Mouse (Mus musculus) Patski (cell line): ENCODE data around the gene Igfbp1. TPM values are rescaled to one million over a fixed set of nuclear protein-coding genes. Genes with fewer than 3 reads are reported as not detected.
A peak's percentile ranks its signal among the peaks of the same experiment; 100 is the strongest.

Source experiments
- ATAC-seq: fragments of 100-300 bp; one replicate; pipeline ENCODE4 v1.8.0; 2021
- CTCF ChIA-PET: fragments of 350-600 bp; sonication (Branson Sonifier 250); formaldehyde crosslinking; loops from one replicate; lab custom pipeline; 2022; ENCODE audit warnings: inconsistent platforms; lab: Charles Lee
- POLR2A ChIA-PET: fragments of 350-600 bp; sonication (Branson Sonifier 250); formaldehyde crosslinking; loops from one replicate; lab custom pipeline; 2022; ENCODE audit warnings: antibody characterized with exemption, inconsistent platforms; lab: Charles Lee
- DNase-seq: peaks from one replicate; pipeline ENCODE4 v3.0.0-alpha.2; 2011; ENCODE audit warnings: low read depth, low spot score
- H3K27me3 ChIP-seq: fragments of 371-371 bp; one replicate; pipeline ENCODE4 v1.5.1; 2021
- CTCF ChIP-seq: fragments of 100-300 bp; IDR thresholded peaks from one replicate; pipeline ENCODE4 v1.5.1; 2021
- in situ Hi-C: fragments of 300-500 bp; cut with MboI; formaldehyde crosslinking; loops from 3 replicates; pipeline ENCODE4 v1.11.1; 2018; ENCODE audit warnings: low pct_unique_long_range_greater_than_20kb, mixed read lengths
- polyA plus RNA-seq: library from polyadenylated mRNA; unstranded; gene quantifications from one replicate; pipeline ENCODE4 v1.2.3, GENCODE M21; 2021

Gene Igfbp1
- polyA plus RNA-seq = 0.08 TPM

DNA sequence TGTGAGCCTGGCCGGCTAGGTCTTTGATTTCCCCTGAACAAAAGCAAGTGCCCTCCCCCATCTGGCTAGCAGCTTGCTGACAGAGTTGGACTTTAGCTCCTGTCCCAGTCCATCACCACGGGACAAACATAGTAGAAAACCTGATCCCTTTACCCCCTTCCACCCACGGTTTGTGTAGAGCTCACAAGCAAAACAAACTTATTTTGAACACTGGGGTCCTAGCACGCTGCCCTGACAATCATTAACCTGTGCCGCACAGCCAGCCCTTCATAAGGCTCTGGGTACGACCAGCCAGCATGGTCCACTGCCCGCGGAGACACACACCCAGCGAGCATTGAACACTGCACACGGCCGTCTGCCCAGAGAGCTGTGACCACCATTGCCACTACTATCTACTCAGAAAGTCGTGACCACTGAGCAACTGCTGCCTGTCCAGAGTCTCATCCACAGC is at the start of gene Igfbp1:
Gene Igfbp1, plus strand, starts transcription at position 292 of the 451 bp plus-strand sequence.
- ChIA-PET CTCF (no interaction called here), POLR2A (interaction anchor here (0.8 kb wide), 1 partner anchor 539 kb away, joined by 4 read pairs; the partner anchor contains the start of gene Ramp3)
- peaks cover 10% of the 10 kb centered on the region for H3K27me3 ChIP-seq
- ATAC-seq (no peak), DNase-seq (no peak)
- in situ Hi-C loops = no loop called here
- TF ChIP-seq CTCF = no peak

DNA sequence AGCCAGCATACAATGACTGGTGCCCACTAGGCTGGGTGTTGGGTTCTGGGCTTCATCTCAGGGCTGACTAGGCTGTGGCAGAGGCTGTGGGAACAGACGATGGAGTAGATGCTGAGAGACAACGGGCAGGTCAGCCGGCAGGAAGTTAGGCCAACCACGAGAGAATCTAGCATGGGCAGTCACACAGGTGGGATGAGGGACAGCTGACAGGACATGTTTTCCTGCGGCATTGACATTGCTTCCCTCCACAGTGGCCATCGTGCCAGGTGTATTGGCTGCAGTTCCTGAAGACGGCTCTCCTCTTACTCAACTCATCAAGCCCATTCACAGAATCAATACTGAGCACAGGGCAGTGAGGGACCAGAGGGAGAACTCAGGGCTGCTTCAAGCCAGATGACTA is 49.6 kb upstream of the Igfbp1 start:
- ChIA-PET CTCF (no interaction called here), POLR2A (no interaction called here)
- TF ChIP-seq CTCF = no peak
- in situ Hi-C loops = no loop called here
- DNase-seq = no peak
- H3K27me3 ChIP-seq = no peaks in the 10 kb centered on the region
- ATAC-seq = no peak

DNA sequence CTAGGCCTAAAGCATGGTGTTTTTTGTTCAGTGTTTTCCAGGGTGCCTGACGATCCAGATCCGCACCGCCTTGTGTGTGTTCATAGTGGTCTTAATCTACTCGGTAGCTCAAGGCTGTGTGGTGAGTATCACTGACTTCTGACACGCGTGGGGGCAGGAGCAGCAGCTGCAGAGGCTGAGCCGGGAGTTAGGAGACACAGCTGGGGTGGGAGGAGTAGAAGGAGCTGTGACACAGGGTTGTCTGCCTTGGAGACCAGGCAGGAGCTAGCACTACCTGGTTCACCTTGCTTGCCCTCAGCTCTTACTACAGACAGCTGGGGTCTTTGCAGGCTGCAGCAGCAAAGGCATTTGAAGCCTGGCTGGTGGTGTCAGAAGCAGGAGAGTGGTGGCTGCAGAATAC is 48.1 kb upstream of the Igfbp1 start:
- in situ Hi-C loops = no loop called here
- TF ChIP-seq CTCF = no peak
- H3K27me3 ChIP-seq = no peaks in the 10 kb centered on the region
- ATAC-seq (no peak), DNase-seq (no peak)
- ChIA-PET CTCF (interaction anchor here (1.6 to 1.7 kb wide), 2 partner anchors 8 to 12 kb away, joined by 4 to 5 read pairs; no protein-coding TSS in a partner anchor), POLR2A (no interaction called here)

DNA sequence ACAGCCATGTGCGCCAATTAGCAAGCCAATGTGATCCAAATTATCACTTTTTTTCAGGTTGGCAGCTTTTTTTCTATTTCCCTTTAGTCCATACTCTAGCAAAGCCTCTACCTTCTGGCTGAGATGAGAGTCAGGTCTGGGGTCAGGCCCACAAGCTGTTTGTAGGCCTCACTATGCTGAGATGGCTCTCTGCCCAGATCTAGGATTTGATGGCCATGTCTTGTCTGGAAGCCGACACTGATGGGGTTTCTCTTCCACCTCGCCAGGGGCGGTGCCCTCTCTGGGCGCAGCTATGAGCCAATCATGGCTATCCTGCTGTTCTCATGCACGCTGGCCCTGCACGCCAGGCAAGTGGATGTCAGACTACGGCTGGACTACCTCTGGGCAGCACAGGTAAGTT is 47.1 kb upstream of the Igfbp1 start:
- no peaks in the 10 kb centered on the region for H3K27me3 ChIP-seq
- in situ Hi-C loops = loop anchor here (10.0 kb wide), 1 partner anchor 386 kb away; no protein-coding TSS in a partner anchor
- ChIA-PET POLR2A (no interaction called here), CTCF (interaction anchor here (1.7 kb wide), 1 partner anchor 9 kb away, joined by 4 read pairs; no protein-coding TSS in a partner anchor)
- DNase-seq (no peak), ATAC-seq (no peak)
- no peak for TF ChIP-seq CTCF

DNA sequence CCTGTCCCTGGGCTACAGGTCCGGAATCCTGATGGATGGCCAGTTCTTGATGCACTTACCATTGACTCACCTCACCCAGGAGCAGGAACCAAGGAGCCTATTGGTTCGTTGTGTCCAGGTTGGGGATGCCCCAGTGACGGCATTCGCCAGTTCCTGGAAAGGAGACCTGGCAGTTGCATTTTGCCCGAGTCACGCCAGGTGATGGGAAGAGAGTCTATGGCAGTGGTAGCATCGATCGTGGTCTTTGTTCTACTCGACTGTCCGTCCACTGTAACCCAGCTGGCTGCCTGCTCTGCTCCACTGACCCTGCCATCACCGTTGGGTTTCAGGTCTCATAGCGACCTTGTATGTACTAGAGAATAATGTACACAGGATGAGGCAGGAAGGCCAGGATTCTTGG is 45.2 kb upstream of the Igfbp1 start:
- CTCF ChIA-PET = no interaction called here
- POLR2A ChIA-PET = no interaction called here
- in situ Hi-C loops = loop anchor here (10.0 kb wide), 1 partner anchor 388 kb away; no protein-coding TSS in a partner anchor
- TF ChIP-seq CTCF = no peak
- no peak for ATAC-seq
- DNase-seq = no peak
- no peaks in the 10 kb centered on the region for H3K27me3 ChIP-seq

DNA sequence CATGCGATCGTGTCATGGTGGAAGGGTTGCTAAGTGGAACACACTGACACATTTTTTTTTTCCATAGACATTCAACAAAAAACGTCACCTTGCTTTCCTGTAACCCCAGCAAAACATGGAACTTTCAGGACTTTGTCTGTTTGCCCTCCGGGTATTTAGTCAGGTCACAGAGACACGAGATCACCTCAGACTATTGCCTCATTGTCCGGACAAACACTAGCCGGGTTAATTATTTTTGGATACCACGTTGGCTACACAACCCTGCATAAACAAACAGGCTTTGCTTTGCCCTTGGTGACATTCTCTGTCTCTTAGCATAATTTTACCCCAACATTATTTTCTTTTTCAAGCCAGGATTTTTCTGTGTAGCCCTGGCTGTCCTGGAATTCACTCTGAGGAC is 44.5 kb upstream of the Igfbp1 start:
- CTCF ChIA-PET = no interaction called here
- ATAC-seq (peak; percentile 73), DNase-seq (peak; percentile 65)
- POLR2A ChIA-PET = no interaction called here
- H3K27me3 ChIP-seq = no peaks in the 10 kb centered on the region
- in situ Hi-C loops = loop anchor here (10.0 kb wide), 1 partner anchor 388 kb away; no protein-coding TSS in a partner anchor
- TF ChIP-seq CTCF = no peak

DNA sequence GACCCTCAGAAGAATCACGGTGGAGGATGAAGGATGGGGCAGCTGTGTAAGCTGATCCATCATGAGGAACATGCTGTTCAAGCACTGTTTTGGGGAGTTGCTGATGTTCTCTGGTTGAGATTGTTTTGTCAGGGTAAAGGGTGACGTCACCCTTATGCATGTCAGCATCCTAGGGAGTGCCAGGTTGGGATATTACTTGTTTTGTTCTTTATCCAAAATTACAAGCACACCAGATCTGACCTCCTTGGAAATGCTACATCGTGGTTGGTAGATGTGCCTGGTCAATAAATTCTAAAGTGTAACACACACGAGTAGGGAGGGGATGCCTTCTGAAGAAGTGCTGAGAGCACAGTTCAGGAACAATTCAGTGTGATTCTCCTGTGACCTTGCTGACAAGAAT is 41.2 kb upstream of the Igfbp1 start:
- no peak for TF ChIP-seq CTCF
- ATAC-seq = no peak
- in situ Hi-C loops = loop anchor here (5.0 to 10.0 kb wide), 2 partner anchors 392 to 489 kb away; no protein-coding TSS in a partner anchor
- DNase-seq = no peak
- no peaks in the 10 kb centered on the region for H3K27me3 ChIP-seq
- ChIA-PET CTCF (interaction anchor here (1.3 kb wide), 1 partner anchor 13 kb away, joined by 5 read pairs; no protein-coding TSS in a partner anchor), POLR2A (no interaction called here)

DNA sequence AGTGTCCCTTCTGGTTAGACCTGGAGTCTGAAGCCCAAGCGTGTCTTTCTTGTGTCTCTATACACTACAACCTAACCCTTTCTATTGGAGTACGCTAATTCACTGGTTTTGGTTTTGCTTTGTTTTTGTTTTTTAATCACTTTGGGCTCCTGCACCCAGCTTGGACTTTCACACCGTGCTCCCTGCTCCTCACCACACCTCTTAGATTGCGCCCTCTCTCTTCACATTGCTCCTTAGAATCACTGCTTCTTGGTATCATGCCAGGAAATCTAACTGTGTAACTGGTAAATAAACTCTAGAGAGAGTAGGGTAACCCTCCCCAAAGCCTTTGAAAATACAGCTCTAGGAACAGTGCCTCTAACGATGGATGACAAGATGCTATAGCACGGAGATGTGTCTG is 39.4 kb upstream of the Igfbp1 start:
- no peaks in the 10 kb centered on the region for H3K27me3 ChIP-seq
- in situ Hi-C loops = loop anchor here (5.0 to 10.0 kb wide), 2 partner anchors 393 to 491 kb away; no protein-coding TSS in a partner anchor
- ATAC-seq = no peak
- CTCF ChIA-PET = no interaction called here
- no peak for DNase-seq
- no peak for TF ChIP-seq CTCF
- POLR2A ChIA-PET = no interaction called here

DNA sequence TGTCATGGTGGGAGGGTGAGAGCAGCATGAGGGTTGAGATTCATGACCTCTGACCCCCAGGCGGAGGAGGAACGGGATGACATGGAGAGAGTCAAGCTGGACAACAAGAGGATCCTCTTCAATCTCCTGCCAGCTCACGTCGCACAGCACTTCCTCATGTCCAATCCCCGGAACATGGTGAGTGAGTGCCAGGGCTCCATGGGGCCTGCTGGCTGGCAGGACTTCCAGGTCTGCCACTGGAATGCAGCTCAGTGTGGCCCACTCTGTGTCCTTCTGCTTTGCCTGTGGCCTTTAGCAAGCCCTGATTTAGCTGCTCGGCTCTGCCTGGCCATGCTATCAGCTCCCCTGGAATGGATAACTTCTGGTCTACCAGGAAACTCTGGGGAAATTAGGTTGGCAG is 37.4 kb upstream of the Igfbp1 start:
- no peak for TF ChIP-seq CTCF
- no peak for ATAC-seq
- in situ Hi-C loops = no loop called here
- ChIA-PET CTCF (interaction anchor here (1.0 to 2.8 kb wide), 3 partner anchors 14 to 44 kb away, joined by 3 to 22 read pairs (median 3); no protein-coding TSS in a partner anchor), POLR2A (interaction anchor here (0.8 kb wide), 1 partner anchor 10 kb away, joined by 3 read pairs; no protein-coding TSS in a partner anchor)
- no peaks in the 10 kb centered on the region for H3K27me3 ChIP-seq
- no peak for DNase-seq

DNA sequence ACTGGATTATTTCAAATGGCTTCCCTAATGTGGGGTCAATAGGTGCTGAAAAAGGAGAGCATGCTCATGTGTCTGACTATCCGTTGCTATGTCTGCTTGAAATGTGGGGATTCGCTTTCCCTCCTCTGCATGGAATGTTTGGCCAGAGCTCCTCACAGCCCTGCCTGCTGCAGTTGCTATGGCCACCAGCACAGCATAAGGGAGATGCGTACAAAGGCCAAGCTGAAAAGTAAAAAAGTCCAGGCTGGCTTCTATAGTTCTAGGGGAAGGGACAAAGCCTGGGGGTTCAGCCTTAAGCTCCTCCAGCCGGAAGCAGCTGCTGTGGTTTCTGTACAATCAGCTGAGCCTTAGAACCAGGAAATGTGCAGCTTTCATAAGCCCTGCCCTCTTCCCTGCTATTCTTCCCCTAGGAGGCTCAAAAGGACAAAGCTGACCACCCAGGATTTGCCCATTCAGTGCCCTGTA is 36.9 kb upstream of the Igfbp1 start:
- POLR2A ChIA-PET = interaction anchor here (0.8 kb wide), 1 partner anchor 10 kb away, joined by 3 read pairs; no protein-coding TSS in a partner anchor
- H3K27me3 ChIP-seq = no peaks in the 10 kb centered on the region
- TF ChIP-seq CTCF = no peak
- ATAC-seq (no peak), DNase-seq (no peak)
- CTCF ChIA-PET = interaction anchor here (1.0 to 2.8 kb wide), 3 partner anchors 14 to 44 kb away, joined by 3 to 22 read pairs (median 3); no protein-coding TSS in a partner anchor
- in situ Hi-C loops = no loop called here

DNA sequence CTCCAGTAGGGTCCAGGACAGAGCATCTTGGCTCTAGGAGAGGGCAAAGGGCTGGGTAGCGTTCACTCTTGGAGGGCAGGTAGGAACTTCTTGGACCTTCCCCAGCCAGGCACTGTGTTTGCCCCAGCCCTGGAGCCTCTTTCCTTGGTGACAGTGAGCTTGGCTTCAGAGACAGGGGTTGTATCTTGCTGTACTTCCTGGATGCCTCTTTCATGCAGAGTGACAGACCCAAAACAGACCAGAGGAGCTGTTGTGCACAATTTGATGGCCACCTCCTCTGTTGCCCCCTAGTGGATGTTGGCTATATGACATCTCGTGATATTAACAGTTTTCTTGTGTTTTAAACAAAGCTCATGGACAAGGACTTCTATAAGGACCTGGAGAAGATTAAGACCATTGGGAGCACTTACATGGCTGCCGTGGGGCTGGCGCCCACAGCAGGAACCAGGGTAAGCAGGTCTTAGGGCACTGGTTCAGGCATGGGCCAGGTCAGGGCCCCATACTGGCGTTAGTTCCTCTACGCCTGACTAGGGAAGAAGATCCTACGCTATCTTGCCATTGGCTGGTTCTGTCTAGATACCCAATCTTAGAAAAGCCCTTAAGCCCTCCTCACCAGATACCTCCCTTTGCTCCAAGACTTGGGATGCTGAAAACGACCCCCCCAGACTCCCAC is 35.9 kb upstream of the Igfbp1 start:
- DNase-seq = no peak
- ATAC-seq = no peak

More for the DNA sequence above, 35.9 kb upstream of the Igfbp1 start:
- no peak for TF ChIP-seq CTCF
- CTCF ChIA-PET = interaction anchor here (0.8 to 2.8 kb wide), 6 partner anchors 12 to 103 kb away, joined by 3 to 22 read pairs (median 4); no protein-coding TSS in a partner anchor
- no peaks in the 10 kb centered on the region for H3K27me3 ChIP-seq
- POLR2A ChIA-PET = no interaction called here
- in situ Hi-C loops = no loop called here
